Mouse (Mus musculus) adrenal gland, adult 8-10 months (tissue): Measurements from ENCODE around the gene Agr2. TPM values are rescaled to one million over a fixed set of nuclear protein-coding genes. Genes with fewer than 3 reads are reported as not detected.
A peak's percentile ranks its signal among the peaks of the same experiment; 100 is the strongest.

ENCODE experiments used
- DNase-seq: peaks from one replicate; pipeline ENCODE4 v3.0.0; 2022
- total RNA-seq, 4 experiments: library from RNA; stranded (reverse); gene quantifications; 2 replicates each; pipeline ENCODE4 v1.2.4; 2022

Agr2 gene
- total RNA-seq: not detected

GRCm38 (mm10) chr12:35992711-35993110, at the start of gene Agr2:
TSS of gene Agr2 (plus strand) at chr12:35992907.
- no peak for DNase-seq

GRCm38 (mm10) chr12:35951757-35952156, 41.0 kb upstream of the Agr2 start:
- no peak for DNase-seq

- no peak for DNase-seq
These were observed 35.5 kb upstream of the Agr2 start for GRCm38 (mm10) chr12:35957235-35957634.

GRCm38 (mm10) chr12:35966098-35966767, 26.5 kb upstream of the Agr2 start:
- DNase-seq: no peak

DNA sequence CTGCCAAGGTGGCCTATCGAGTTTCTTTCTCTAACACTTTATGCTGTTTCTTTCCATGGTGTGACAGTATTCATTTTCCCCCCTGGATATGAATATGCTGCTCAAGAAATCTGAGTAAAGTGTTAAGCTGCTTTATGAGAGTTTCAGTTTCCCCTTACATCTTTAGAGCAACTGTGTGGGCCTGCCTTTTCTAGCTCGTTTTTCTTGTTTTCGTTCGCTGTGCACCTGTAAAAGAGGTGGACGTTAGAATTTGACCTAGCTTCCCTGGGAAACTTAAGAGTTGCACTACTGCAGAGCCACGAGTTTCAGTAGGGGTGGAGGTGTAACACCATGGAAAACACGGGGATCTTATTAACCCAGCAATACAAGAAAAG, 26.0 kb upstream of the Agr2 start:
- DNase-seq: no peak

GRCm38 (mm10) chr12:35975898-35976297, 16.8 kb upstream of the Agr2 start:
- DNase-seq: no peak

DNA sequence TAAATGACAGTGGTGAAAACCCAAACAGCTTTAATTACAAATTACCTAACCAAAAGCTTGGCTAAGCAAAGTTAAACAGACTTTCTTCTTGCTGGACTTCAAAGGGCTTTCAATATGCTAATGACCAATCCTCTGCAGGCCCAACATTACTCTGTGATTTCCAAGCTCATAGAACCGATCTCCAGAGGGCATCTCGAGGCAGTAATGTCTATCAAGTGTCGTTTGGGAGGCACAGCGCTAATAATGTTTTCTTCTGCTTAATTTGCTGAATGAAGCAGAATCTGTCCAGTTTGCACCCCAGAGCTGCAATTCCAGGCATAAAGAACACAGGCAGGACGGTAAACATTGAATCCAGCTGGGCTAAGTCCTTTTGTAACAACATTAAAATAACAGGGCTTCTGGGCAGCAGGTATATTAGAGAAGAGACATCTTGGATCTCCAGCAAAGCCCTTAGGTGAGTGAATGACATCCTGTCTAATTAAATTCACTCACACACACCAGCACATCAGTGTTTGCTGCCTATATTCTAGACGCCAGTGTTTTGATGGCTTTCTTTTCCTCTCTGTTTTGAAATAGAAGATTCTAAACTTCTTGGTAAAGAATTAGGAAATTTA, 15.0 kb upstream of the Agr2 start:
- no peak for DNase-seq

DNA sequence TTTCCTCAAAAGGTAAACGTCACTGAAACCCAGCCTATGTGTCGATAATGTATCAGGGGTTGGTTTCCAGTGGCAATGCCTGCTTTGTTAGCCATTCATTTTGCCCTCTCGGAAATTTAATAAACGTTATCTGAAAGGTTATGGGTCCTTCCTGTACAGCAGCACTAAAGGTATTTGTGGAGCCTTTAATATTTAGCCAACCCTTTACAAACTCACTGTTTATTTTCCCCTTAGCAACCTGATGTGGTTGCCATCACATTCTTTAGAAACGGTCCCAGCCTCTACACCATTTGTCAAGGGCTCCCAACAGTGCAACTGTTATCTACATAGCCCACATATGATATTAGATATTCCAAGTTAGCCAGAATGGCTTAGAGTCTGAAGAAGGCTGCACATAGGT, 13.1 kb upstream of the Agr2 start:
- no peak for DNase-seq

- no peak for DNase-seq
These were observed 10.9 kb upstream of the Agr2 start for GRCm38 (mm10) chr12:35981732-35982360.

DNA sequence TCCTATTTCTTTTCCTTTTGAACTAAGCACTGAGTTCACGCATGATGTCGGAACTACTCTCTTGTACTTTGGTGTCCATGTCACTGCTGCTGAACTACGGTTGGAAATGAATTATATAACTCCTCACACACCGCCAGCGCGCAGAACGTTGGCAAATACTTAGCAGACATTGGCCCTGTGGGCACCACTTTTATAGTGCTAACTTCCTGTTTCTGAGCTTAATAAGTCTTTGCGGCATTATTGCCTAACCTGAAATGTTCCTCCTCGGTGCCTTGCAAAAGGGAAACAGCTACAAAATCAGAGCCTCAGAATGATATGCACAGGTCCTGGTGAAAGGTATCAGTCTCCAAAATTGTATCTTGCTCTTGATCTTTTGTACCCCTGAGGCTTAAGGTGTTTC, 9.2 kb upstream of the Agr2 start:
- DNase-seq: no peak

GRCm38 (mm10) chr12:35984743-35985142, 8.0 kb upstream of the Agr2 start:
- DNase-seq: no peak

GRCm38 (mm10) chr12:35993583-35993982, 876 bp downstream of the Agr2 start:
- no peak for DNase-seq

DNA sequence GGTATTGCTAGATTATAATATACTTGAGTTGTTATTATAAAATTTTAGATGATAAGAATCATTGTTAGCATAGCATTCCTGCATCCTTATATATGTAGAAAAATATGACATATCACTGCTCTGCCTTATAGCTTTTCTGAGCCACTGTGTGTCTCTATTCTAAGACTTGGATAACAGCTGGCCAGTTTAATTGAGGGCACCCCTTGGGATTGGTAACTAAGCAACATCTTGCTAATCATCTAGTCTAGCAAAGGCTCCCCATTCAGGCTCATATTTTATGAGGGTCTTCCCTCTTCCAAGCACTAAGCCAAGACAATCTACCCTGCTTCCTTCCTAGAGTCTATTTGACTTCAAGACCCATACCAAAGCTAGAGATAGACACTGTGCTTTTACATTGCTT, 1.4 kb downstream of the Agr2 start:
- DNase-seq: no peak

DNA sequence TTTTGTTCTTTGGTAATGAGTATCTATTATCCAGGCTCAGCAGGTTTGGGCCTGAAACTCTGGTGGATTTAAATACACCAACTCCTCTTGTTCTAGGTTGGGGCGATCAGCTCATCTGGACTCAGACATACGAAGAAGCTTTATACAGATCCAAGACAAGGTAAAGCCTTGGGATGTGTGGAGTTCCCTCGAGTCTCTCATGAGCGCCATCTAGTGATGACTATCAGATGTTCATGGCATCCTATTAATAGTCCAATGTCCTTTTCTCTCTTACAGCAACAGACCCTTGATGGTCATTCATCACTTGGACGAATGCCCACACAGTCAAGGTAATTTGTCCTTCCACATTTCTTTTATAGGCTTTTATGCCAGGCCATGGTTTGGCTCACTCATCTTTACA, 3.1 kb downstream of the Agr2 start:
- peak; percentile 5 for DNase-seq

DNA sequence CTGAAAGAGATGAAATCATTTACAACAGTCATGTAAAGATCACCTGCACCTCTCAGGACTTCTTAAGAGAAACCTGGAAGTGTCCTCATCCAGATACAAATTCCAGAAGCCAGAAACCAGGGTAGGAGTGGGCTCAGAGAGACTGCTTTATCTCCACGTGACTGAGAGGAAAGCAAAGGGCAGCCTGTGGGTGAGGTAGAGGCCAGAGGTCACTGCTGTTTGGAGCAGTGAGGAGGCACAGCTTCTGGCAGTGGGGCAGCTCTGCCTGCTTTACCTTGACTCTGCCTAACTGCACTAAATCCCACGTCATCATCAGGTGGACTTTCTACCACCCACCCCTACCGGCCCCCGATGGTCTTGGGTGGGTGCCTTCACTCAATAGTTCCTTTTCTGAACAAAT, 12.0 kb downstream of the Agr2 start:
- no peak for DNase-seq

GRCm38 (mm10) chr12:36007581-36007980, 14.9 kb downstream of the Agr2 start:
- no peak for DNase-seq

DNA sequence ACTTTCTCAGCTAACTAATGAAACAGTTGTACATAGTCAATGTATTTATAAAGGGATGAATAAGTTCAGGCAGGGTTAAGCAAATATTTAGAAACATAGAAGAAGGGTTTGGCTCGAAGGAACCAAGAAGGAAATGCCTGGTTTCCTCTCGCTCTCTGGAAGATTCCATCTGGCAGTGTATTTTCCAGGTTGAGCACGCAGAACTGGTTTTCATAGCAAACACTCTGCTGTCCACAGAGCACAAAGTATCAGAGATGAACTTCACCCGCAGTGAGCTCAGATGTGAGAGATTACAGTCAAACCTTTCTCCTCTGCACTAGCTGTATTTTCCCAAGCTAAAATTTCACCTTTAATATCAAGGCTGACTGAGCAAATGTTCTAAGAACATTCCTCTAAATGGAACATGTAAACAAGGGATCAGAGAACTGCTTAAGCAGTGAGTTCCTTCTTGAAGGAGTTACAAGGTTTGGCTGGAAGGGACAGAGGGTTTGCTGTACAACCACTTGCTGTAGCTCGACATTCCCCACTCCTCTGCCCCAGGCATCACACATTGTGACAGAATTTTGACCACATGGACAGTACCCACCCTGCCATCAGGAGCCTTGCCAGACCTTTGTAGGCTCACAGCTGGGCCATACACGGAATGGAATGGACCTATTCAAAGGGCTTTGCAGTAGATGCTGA, 15.8 kb downstream of the Agr2 start:
- no peak for DNase-seq

DNA sequence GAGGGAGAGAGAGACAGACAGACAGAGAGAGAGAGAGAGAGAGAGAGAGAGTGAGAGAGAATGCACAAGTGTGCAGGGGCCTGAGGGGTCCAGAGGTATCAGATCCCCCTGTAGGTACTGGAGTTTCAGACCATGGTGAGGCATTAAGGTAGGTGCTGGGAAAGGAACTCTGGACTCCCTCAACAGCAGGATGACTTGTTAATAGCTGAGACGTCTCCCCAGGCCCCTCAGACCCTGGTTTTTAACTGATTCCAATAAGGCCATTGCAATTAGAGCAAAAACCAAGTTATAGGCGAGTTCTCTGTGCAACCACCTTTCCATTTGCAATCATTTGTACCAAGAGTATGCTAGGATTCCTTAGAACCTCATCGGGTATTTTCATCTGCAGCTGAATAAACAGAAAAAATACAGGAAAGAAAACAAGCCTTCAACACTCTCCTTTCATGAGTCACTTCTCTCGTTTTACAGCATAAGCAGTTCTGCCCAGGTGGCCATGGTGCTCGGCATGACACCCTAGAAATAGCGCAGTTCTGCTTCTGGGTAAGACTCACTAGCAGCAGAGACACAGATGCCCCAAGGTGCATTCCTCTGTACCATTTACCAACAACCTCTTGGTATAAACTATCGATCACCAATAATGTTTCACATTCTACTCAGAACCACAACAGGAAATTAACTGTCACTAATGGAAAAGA, 20.7 kb downstream of the Agr2 start:
- DNase-seq: no peak

GRCm38 (mm10) chr12:36017791-36018190, 25.1 kb downstream of the Agr2 start:
- DNase-seq: no peak

- DNase-seq: no peak
These were observed 26.9 kb downstream of the Agr2 start for GRCm38 (mm10) chr12:36019572-36019971.

GRCm38 (mm10) chr12:36020081-36020480, 27.4 kb downstream of the Agr2 start:
- no peak for DNase-seq

- no peak for DNase-seq
These were observed 28.0 kb downstream of the Agr2 start for GRCm38 (mm10) chr12:36020710-36021109.

DNA sequence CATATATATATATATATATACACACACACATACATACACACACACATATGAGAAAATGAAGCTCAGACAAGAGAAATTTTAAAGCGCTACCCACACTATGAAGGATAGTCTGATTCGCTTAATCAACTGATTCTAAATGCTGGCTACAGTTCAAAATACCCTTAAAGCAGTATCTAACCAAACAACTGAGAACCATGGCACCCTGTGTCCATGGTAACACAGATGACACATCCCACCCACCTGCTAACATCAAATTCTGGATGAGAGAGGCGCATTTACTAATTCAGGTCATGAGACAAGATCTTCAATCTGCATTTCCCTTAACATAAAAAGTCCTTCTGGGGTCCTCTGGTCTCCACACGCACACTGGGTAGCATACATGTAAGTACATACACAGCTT, 33.4 kb downstream of the Agr2 start:
- no peak for DNase-seq
